Comparison of ENCODE assay signal across 13 mouse cellular contexts in the genomic region with DNA sequence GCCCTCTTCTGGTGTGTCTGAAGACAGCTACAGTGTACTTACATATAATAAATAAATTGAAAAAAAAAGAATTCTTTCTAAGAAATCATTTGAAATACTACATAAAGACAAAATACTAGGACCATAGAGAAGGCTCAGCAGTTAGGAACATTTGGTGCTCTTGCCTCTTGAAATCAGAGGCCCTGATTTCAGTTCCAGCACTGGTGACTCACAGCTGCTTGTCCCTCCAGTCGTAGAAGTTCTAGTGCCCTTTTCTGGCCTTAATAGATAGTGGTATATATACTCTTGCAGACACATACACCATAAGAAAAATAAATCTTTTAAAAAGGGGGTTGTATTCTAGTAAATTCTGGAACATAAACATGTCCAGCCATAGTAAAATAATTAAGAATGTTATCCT.
"Had no signal": no experiment of that assay in that cellular context is flagged by ENCODE, and none has a peak within 500 bp of the region (broad histone marks: within the 10 kb centered on the region; RNA-seq: fewer than 3 reads in every experiment).

No protein-coding gene starts in this region.

- DNase-seq: gastrocnemius, adult 2 months; gastrocnemius, postnatal 10 days; gastrocnemius, postnatal 25 days; heart, adult 18-20 months; heart, postnatal 10 days; heart, postnatal 4 days; kidney, adult 18-20 months; kidney, adult 8-10 months; kidney, postnatal 10 days; kidney, postnatal 25 days; kidney, postnatal 4 days; liver; liver, embryonic 13.5 days had no signal
